Mouse (Mus musculus) ES-E14 (cell line): ENCODE measurements around the gene Azin2.

Experiments
- CHD2 ChIP-seq: IDR thresholded peaks from 2 replicates; pipeline ENCODE4 v1.6.1; 2014; ENCODE audit warnings: mild to moderate bottlenecking, low read depth, low read length, inconsistent platforms
- ZNF384 ChIP-seq: IDR thresholded peaks from 2 replicates; pipeline ENCODE4 v1.6.1; 2012; ENCODE audit warnings: low read depth, low read length, inconsistent platforms

GRCm38 (mm10) chr4:128950461-128950860 is 11.8 kb downstream of the Azin2 start:
- no peak for TF ChIP-seq CHD2
- TF ChIP-seq ZNF384: no peak
